Mouse (Mus musculus) heart, embryonic 13.5 days (tissue): Measurements from ENCODE around the gene 6430548M08Rik. TPM values are rescaled to one million over a fixed set of nuclear protein-coding genes. Genes with fewer than 3 reads are reported as not detected.

Experiments
- ATAC-seq: fragments of 200-750 bp; cut with Nextera tagmentation; 2 replicates; pipeline ENCODE4 v1.8.0; 2017; ENCODE audit warnings: moderate TSS enrichment; ENCODE audit not compliant: insufficient number of reproducible peaks, low FRiP score, low TSS enrichment; ENCODE audit errors: extremely low read depth
- H3K27ac ChIP-seq: fragments of 300-500 bp; sonication (generic); replicated peaks from 2 replicates; pipeline ENCODE4 v1.5.1; 2015; ENCODE audit warnings: moderate library complexity, mild to moderate bottlenecking, inconsistent platforms
- H3K27me3 ChIP-seq: fragments of 300-500 bp; sonication (generic); replicated peaks from 2 replicates; pipeline ENCODE4 v1.6.1; 2015; ENCODE audit warnings: mild to moderate bottlenecking, inconsistent platforms
- H3K36me3 ChIP-seq: fragments of 300-500 bp; sonication (generic); 2 replicates; pipeline ENCODE4 v1.6.1; 2015; ENCODE audit warnings: mild to moderate bottlenecking, inconsistent platforms
- H3K4me1 ChIP-seq: fragments of 300-500 bp; sonication (generic); 2 replicates; pipeline ENCODE4 v1.6.1; 2015; ENCODE audit warnings: inconsistent platforms
- H3K4me2 ChIP-seq: fragments of 300-500 bp; sonication (generic); 2 replicates; pipeline ENCODE4 v1.6.1; 2015; ENCODE audit warnings: inconsistent platforms, mild to moderate bottlenecking, moderate library complexity
- H3K4me3 ChIP-seq: fragments of 300-500 bp; sonication (generic); 2 replicates; pipeline ENCODE4 v1.5.1; 2015; ENCODE audit warnings: moderate library complexity, mild to moderate bottlenecking, inconsistent platforms
- H3K9ac ChIP-seq: fragments of 300-500 bp; sonication (generic); 2 replicates; pipeline ENCODE4 v1.6.1; 2015; ENCODE audit warnings: inconsistent platforms, mild to moderate bottlenecking, moderate library complexity
- H3K9me3 ChIP-seq: fragments of 300-500 bp; sonication (generic); 2 replicates; pipeline ENCODE4 v1.6.1; 2016; ENCODE audit warnings: inconsistent platforms
- WGBS: fragments of 180-500 bp; shearing (Covaris S2); methylation state at CpG from one replicate; pipeline ENCODE4 v1.1.7; 2015; ENCODE audit warnings: mixed read lengths; 5-methylcytosine and 5-hydroxymethylcytosine counted together
- polyA plus RNA-seq: library from polyadenylated mRNA; unstranded; fragments of >200 nt; fragmentation: Nextera tagmentation; extraction: Ambion mirVana; gene quantifications from 2 replicates; pipeline ENCODE4 v1.2.1, GENCODE M21; 2015

Gene 6430548M08Rik
- polyA plus RNA-seq, 1 experiment from 2014 or later, result 10.6 TPM

- no peak for ATAC-seq
- Histone ChIP-seq H3K4me3 (no peak overlapping the region), H3K4me2 (no peak overlapping the region), H3K36me3 (0 out of 2 replicates have a peak, but pooled peaks cover 4% of the 10 kb centered on the region), H3K27ac (peak overlapping the region; percentile 55), H3K9ac (0 out of 2 replicates have a peak overlapping the region, but pooled peaks have one; percentile 1), H3K9me3 (no peaks in the 10 kb centered on the region), H3K27me3 (no peaks in the 10 kb centered on the region), H3K4me1 (peaks cover 87% of the 10 kb centered on the region)
- 14% methylated on average over 6 of the region's 6 CpGs for WGBS
Observed at GRCm38 (mm10) chr8:120124261-120124660, 10.3 kb downstream of the 6430548M08Rik start.

GRCm38 (mm10) chr8:120124836-120125389, 11.0 kb downstream of the 6430548M08Rik start:
- Histone ChIP-seq H3K36me3 (0 out of 2 replicates have a peak, but pooled peaks cover 4% of the 10 kb centered on the region), H3K27ac (peak overlapping the region; percentile 55), H3K4me1 (peaks cover 87% of the 10 kb centered on the region), H3K4me3 (no peak overlapping the region), H3K9me3 (no peaks in the 10 kb centered on the region), H3K27me3 (no peaks in the 10 kb centered on the region), H3K9ac (no peak overlapping the region), H3K4me2 (no peak overlapping the region)
- ATAC-seq, result no peak
- WGBS, result 63% methylated on average over 7 of the region's 7 CpGs

- no peaks in the 10 kb centered on the region for H3K9me3 ChIP-seq
- H3K27ac ChIP-seq, result peak overlapping the region; percentile 82
- no peak for ATAC-seq
- H3K4me3 ChIP-seq, result no peak overlapping the region
- peaks cover 83% of the 10 kb centered on the region for H3K4me1 ChIP-seq
- WGBS, result 12% methylated on average over 14 of the region's 14 CpGs
- H3K4me2 ChIP-seq, result peak overlapping the region; percentile 35
- no peaks in the 10 kb centered on the region for H3K27me3 ChIP-seq
- H3K36me3 ChIP-seq, result 0 out of 2 replicates have a peak, but pooled peaks cover 4% of the 10 kb centered on the region
- H3K9ac ChIP-seq, result peak overlapping the region; percentile 41
Observed at GRCm38 (mm10) chr8:120126357-120127161, 12.6 kb downstream of the 6430548M08Rik start.

- peaks cover 58% of the 10 kb centered on the region for H3K4me1 ChIP-seq
- no peaks in the 10 kb centered on the region for H3K9me3 ChIP-seq
- 0 out of 2 replicates have a peak overlapping the region, but pooled peaks have one; percentile 38 for H3K9ac ChIP-seq
- 0 out of 2 replicates have a peak, but pooled peaks cover 6% of the 10 kb centered on the region for H3K36me3 ChIP-seq
- WGBS, result 63% methylated on average over 4 of the region's 4 CpGs
- ATAC-seq, result no peak
- H3K27me3 ChIP-seq, result no peaks in the 10 kb centered on the region
- H3K27ac ChIP-seq, result peak overlapping the region; percentile 41
- no peak overlapping the region for H3K4me2 ChIP-seq
- H3K4me3 ChIP-seq, result no peak overlapping the region
Observed at GRCm38 (mm10) chr8:120129547-120129946, 15.6 kb downstream of the 6430548M08Rik start.

- H3K9me3 ChIP-seq, result no peaks in the 10 kb centered on the region
- 74% methylated on average over 8 of the region's 8 CpGs for WGBS
- no peak overlapping the region for H3K4me3 ChIP-seq
- no peak for ATAC-seq
- H3K4me2 ChIP-seq, result no peak overlapping the region
- H3K36me3 ChIP-seq, result 0 out of 2 replicates have a peak, but pooled peaks cover 6% of the 10 kb centered on the region
- H3K27ac ChIP-seq, result no peak overlapping the region
- no peaks in the 10 kb centered on the region for H3K27me3 ChIP-seq
- H3K4me1 ChIP-seq, result peaks cover 46% of the 10 kb centered on the region
- no peak overlapping the region; the same call in 1 of the 2 replicates for H3K9ac ChIP-seq
Observed at GRCm38 (mm10) chr8:120131158-120131557, 17.2 kb downstream of the 6430548M08Rik start.

GRCm38 (mm10) chr8:120133169-120133568, 19.2 kb downstream of the 6430548M08Rik start:
- H3K4me3 ChIP-seq, result no peak overlapping the region
- no peak overlapping the region for H3K4me2 ChIP-seq
- no peak overlapping the region for H3K27ac ChIP-seq
- peaks cover 38% of the 10 kb centered on the region for H3K4me1 ChIP-seq
- no peaks in the 10 kb centered on the region for H3K27me3 ChIP-seq
- H3K9me3 ChIP-seq, result no peaks in the 10 kb centered on the region
- 70% methylated on average over 7 of the region's 7 CpGs for WGBS
- 0 out of 2 replicates have a peak, but pooled peaks cover 6% of the 10 kb centered on the region for H3K36me3 ChIP-seq
- no peak overlapping the region for H3K9ac ChIP-seq
- no peak for ATAC-seq

GRCm38 (mm10) chr8:120135687-120136086, 21.7 kb downstream of the 6430548M08Rik start:
- Histone ChIP-seq H3K4me1 (peaks cover 38% of the 10 kb centered on the region), H3K36me3 (0 out of 2 replicates have a peak, but pooled peaks cover 2% of the 10 kb centered on the region), H3K4me2 (no peak overlapping the region), H3K9me3 (no peaks in the 10 kb centered on the region), H3K27ac (no peak overlapping the region), H3K27me3 (no peaks in the 10 kb centered on the region), H3K9ac (no peak overlapping the region), H3K4me3 (no peak overlapping the region)
- WGBS, result 85% methylated on average over 7 of the region's 7 CpGs
- no peak for ATAC-seq

- Histone ChIP-seq H3K4me1 (peaks cover 44% of the 10 kb centered on the region), H3K36me3 (0 out of 2 replicates have a peak, but pooled peaks cover 2% of the 10 kb centered on the region), H3K9ac (no peak overlapping the region), H3K4me2 (no peak overlapping the region), H3K9me3 (no peaks in the 10 kb centered on the region), H3K4me3 (no peak overlapping the region), H3K27me3 (no peaks in the 10 kb centered on the region), H3K27ac (no peak overlapping the region)
- 52% methylated on average over 7 of the region's 7 CpGs for WGBS
- no peak for ATAC-seq
Observed at GRCm38 (mm10) chr8:120136618-120137017, 22.7 kb downstream of the 6430548M08Rik start.

- Histone ChIP-seq H3K9me3 (no peaks in the 10 kb centered on the region), H3K4me2 (no peak overlapping the region), H3K36me3 (no peaks in the 10 kb centered on the region), H3K9ac (no peak overlapping the region), H3K4me3 (no peak overlapping the region), H3K4me1 (peaks cover 50% of the 10 kb centered on the region), H3K27ac (no peak overlapping the region), H3K27me3 (no peaks in the 10 kb centered on the region)
- ATAC-seq, result no peak
- 84% methylated on average over 2 of the region's 2 CpGs for WGBS
Observed at GRCm38 (mm10) chr8:120138958-120139357, 25.0 kb downstream of the 6430548M08Rik start.

GRCm38 (mm10) chr8:120140769-120141168, 26.8 kb downstream of the 6430548M08Rik start:
- peak overlapping the region; percentile 77 for H3K27ac ChIP-seq
- ATAC-seq, result no peak
- 39% methylated on average over 3 of the region's 3 CpGs for WGBS

GRCm38 (mm10) chr8:120143911-120144651, 30.1 kb downstream of the 6430548M08Rik start:
- Histone ChIP-seq H3K27me3 (no peaks in the 10 kb centered on the region), H3K9me3 (no peaks in the 10 kb centered on the region), H3K27ac (no peak overlapping the region), H3K4me3 (no peak overlapping the region), H3K4me2 (no peak overlapping the region), H3K9ac (no peak overlapping the region), H3K4me1 (peaks cover 49% of the 10 kb centered on the region), H3K36me3 (peaks cover 22% of the 10 kb centered on the region)
- no peak for ATAC-seq
- 51% methylated on average over 15 of the region's 15 CpGs for WGBS

More at GRCm38 (mm10) chr8:120140769-120141168, 26.8 kb downstream of the 6430548M08Rik start:
- peaks cover 64% of the 10 kb centered on the region for H3K4me1 ChIP-seq
- H3K27me3 ChIP-seq, result no peaks in the 10 kb centered on the region
- H3K9ac ChIP-seq, result peak overlapping the region; percentile 66
- no peak overlapping the region for H3K4me3 ChIP-seq
- peaks cover 4% of the 10 kb centered on the region for H3K36me3 ChIP-seq
- no peaks in the 10 kb centered on the region for H3K9me3 ChIP-seq
- no peak overlapping the region for H3K4me2 ChIP-seq
